Mouse (Mus musculus): ENCODE data around the gene Ndufs6. TPM values are rescaled to one million over a fixed set of nuclear protein-coding genes. Genes with fewer than 3 reads are reported as not detected.

The Ndufs6 gene
- total RNA-seq, 2 experiments from 2014 or later, result 429 to 436 TPM

- no peak for DNase-seq
These were observed 21.9 kb downstream of the Ndufs6 start for GRCm38 (mm10) chr13:73306430-73306829.

GRCm38 (mm10) chr13:73306085-73306410, 22.3 kb downstream of the Ndufs6 start:
- DNase-seq, result no peak

- DNase-seq, result no peak
These were observed 22.8 kb downstream of the Ndufs6 start for GRCm38 (mm10) chr13:73305398-73306084.

- no peak for DNase-seq
These were observed 23.6 kb downstream of the Ndufs6 start for GRCm38 (mm10) chr13:73304729-73305128.

GRCm38 (mm10) chr13:73299322-73299721, 29.0 kb downstream of the Ndufs6 start:
- no peak for DNase-seq

- DNase-seq, result no peak
These were observed 29.6 kb downstream of the Ndufs6 start for GRCm38 (mm10) chr13:73298717-73299116.

- no peak for DNase-seq
These were observed 37.2 kb downstream of the Ndufs6 start for GRCm38 (mm10) chr13:73291102-73291501.

- no peak for DNase-seq
These were observed 38.1 kb downstream of the Ndufs6 start for GRCm38 (mm10) chr13:73290206-73290605.

- no peak for DNase-seq
These were observed 44.8 kb downstream of the Ndufs6 start for GRCm38 (mm10) chr13:73283534-73283933.

- DNase-seq, result no peak
These were observed 45.9 kb downstream of the Ndufs6 start for GRCm38 (mm10) chr13:73282407-73282806.

GRCm38 (mm10) chr13:73279196-73279595, 49.1 kb downstream of the Ndufs6 start:
- no peak for DNase-seq

- no peak for DNase-seq
These were observed 50.5 kb downstream of the Ndufs6 start for GRCm38 (mm10) chr13:73277797-73278196.

GRCm38 (mm10) chr13:73277361-73277760, 51.0 kb downstream of the Ndufs6 start:
- no peak for DNase-seq

GRCm38 (mm10) chr13:73273536-73273935, 54.8 kb downstream of the Ndufs6 start:
- DNase-seq, result no peak

GRCm38 (mm10) chr13:73272794-73273282, 55.5 kb downstream of the Ndufs6 start:
- no peak for DNase-seq

GRCm38 (mm10) chr13:73271336-73272242, 56.8 kb downstream of the Ndufs6 start:
- no peak for DNase-seq

- DNase-seq, result no peak
These were observed 57.8 kb downstream of the Ndufs6 start for GRCm38 (mm10) chr13:73270451-73271081.

- DNase-seq, result no peak
These were observed 58.5 kb downstream of the Ndufs6 start for GRCm38 (mm10) chr13:73269891-73270290.
